8 mouse cellular contexts compared by ENCODE assay signal in genomic region chr2:68320670-68321069, GRCm38 (mm10).
A peak's percentile ranks its signal among the peaks of the same experiment; 100 is the strongest.
DNase-seq lines count a peak whose midpoint lies in the region; ATAC-seq and TF ChIP-seq lines count a peak whose summit lies in the region.

No protein-coding gene starts in this region.

- H3K4me3 ChIP-seq in olfactory bulb, adult 2 months (ENCODE audit: insufficient read depth, low read depth, low read length) = no peak overlapping the region

- TF ChIP-seq CTCF in olfactory bulb, adult 2 months (IDR thresholded peaks at IDR 0.05; ENCODE audit: insufficient read depth, low read depth, low read length) = no peak

- no peak for TF ChIP-seq POLR2A in olfactory bulb, adult 2 months (IDR thresholded peaks at IDR 0.05; ENCODE audit: insufficient read depth, low read depth, low read length)

- no peak for ATAC-seq in CD4-positive, CD25-positive, alpha-beta regulatory T cell, adult 4 months

- peak overlapping the region; percentile 54 for H3K27ac ChIP-seq in olfactory bulb, adult 2 months (ENCODE audit: insufficient read depth, low read depth, low read length)

- H3K4me1 ChIP-seq in olfactory bulb, adult 2 months (ENCODE audit: control insufficient read depth, insufficient read depth, low read length) = peaks cover 16% of the 10 kb centered on the region

- WGBS in olfactory bulb, adult 2 months = 36% methylated on average over 10 of the region's 10 CpGs

- DNase-seq in adrenal gland, postnatal 10 days = peak; percentile 24
- no peak for DNase-seq in adrenal gland, adult 18-20 months (ENCODE audit: low spot score in 2 of 2)
- peak; percentile 18 for DNase-seq in right cerebral cortex, postnatal 4 days
- no peak for DNase-seq in right cerebral cortex, adult 2 months (ENCODE audit: low spot score in 2 of 2)
- peak; percentile 71 to 75 for DNase-seq in layer of hippocampus, adult 8-10 months (ENCODE audit: low spot score in 2 of 2)
- no peak for DNase-seq in thymus, postnatal 14 days

Comparison
In these comparisons a context has a peak if more than half of its experiments do, and no peak if none do; other contexts are left out.
1. DNase-seq: peak in adrenal gland, postnatal 10 days (single experiment), right cerebral cortex, postnatal 4 days (single experiment) and layer of hippocampus, adult 8-10 months (2 of 2); none in adrenal gland, adult 18-20 months (0 of 2), right cerebral cortex, adult 2 months (0 of 2) and thymus, postnatal 14 days (single experiment).